Mouse (Mus musculus) kidney, embryonic 16.5 days (tissue): ENCODE data around the gene Slc8a2. TPM values are rescaled to one million over a fixed set of nuclear protein-coding genes. Genes with fewer than 3 reads are reported as not detected.

ENCODE experiments used
- ATAC-seq: fragments of 200-750 bp; cut with Nextera tagmentation; 2 replicates; pipeline ENCODE4 v1.8.0; 2017; ENCODE audit warnings: moderate TSS enrichment; ENCODE audit not compliant: low FRiP score, low TSS enrichment
- H3K27ac ChIP-seq: fragments of 300-500 bp; sonication (generic); 2 replicates; pipeline ENCODE4 v1.5.1; 2014; ENCODE audit warnings: low read length
- H3K27me3 ChIP-seq: fragments of 300-500 bp; sonication (generic); 2 replicates; pipeline ENCODE4 v1.6.1; 2014; ENCODE audit warnings: low read length, control low read depth, mixed read lengths; ENCODE audit not compliant: insufficient read depth
- H3K36me3 ChIP-seq: fragments of 300-500 bp; sonication (generic); 2 replicates; pipeline ENCODE4 v1.6.1; 2014; ENCODE audit warnings: low read length, control low read depth, mixed read lengths; ENCODE audit not compliant: insufficient read depth
- H3K4me1 ChIP-seq: fragments of 300-500 bp; sonication (generic); 2 replicates; pipeline ENCODE4 v1.6.1; 2014; ENCODE audit warnings: low read length, control low read depth, mixed read lengths; ENCODE audit not compliant: insufficient read depth
- H3K4me2 ChIP-seq: fragments of 300-500 bp; sonication (generic); replicated peaks from 2 replicates; pipeline ENCODE4 v1.6.1; 2014; ENCODE audit warnings: low read depth, low read length
- H3K4me3 ChIP-seq: fragments of 300-500 bp; sonication (generic); 2 replicates; pipeline ENCODE4 v1.5.1; 2014; ENCODE audit warnings: mild to moderate bottlenecking, low read length
- H3K9ac ChIP-seq: fragments of 300-500 bp; sonication (generic); replicated peaks from 2 replicates; pipeline ENCODE4 v1.6.1; 2014; ENCODE audit warnings: low read length
- H3K9me3 ChIP-seq: fragments of 300-500 bp; sonication (generic); 2 replicates; pipeline ENCODE4 v1.6.1; 2016; ENCODE audit warnings: low read length, control low read depth
- WGBS: fragments of 180-500 bp; shearing (Covaris S2); extraction: QIAGEN DNeasy Blood & Tissue Kit; methylation state at CpG from one replicate; pipeline ENCODE4 v1.1.7; 2014; 5-methylcytosine and 5-hydroxymethylcytosine counted together
- polyA plus RNA-seq: library from polyadenylated mRNA; unstranded; fragments of >200 nt; fragmentation: Nextera tagmentation; extraction: Ambion mirVana; gene quantifications from 2 replicates; pipeline ENCODE4 v1.2.1, GENCODE M21; 2015

Gene Slc8a2
- polyA plus RNA-seq, 1 experiment from 2014 or later: 0.12 TPM

- no peak overlapping the region for H3K27ac ChIP-seq
- H3K4me2 ChIP-seq: no peak overlapping the region
- 87% methylated on average over 4 of the region's 4 CpGs for WGBS
- H3K9me3 ChIP-seq: no peaks in the 10 kb centered on the region
- H3K36me3 ChIP-seq: peaks cover 10% of the 10 kb centered on the region; the same call in 1 of the 2 replicates
- peaks cover 23% of the 10 kb centered on the region for H3K4me1 ChIP-seq
- H3K4me3 ChIP-seq: no peak overlapping the region
- peaks cover 6% of the 10 kb centered on the region; the same call in 1 of the 2 replicates for H3K27me3 ChIP-seq
- ATAC-seq: no peak
- no peak overlapping the region for H3K9ac ChIP-seq
Observed at GRCm38 (mm10) chr7:16178114-16178513, 48.5 kb downstream of the Slc8a2 start.

GRCm38 (mm10) chr7:16183663-16184062, 54.0 kb downstream of the Slc8a2 start:
- Histone ChIP-seq H3K27me3 (no peaks in the 10 kb centered on the region), H3K27ac (no peak overlapping the region), H3K9me3 (no peaks in the 10 kb centered on the region), H3K9ac (no peak overlapping the region), H3K4me2 (no peak overlapping the region), H3K4me3 (no peak overlapping the region), H3K4me1 (no peaks in the 10 kb centered on the region), H3K36me3 (peaks cover 10% of the 10 kb centered on the region; the same call in 1 of the 2 replicates)
- 21% methylated on average over 8 of the region's 8 CpGs for WGBS
- peak; percentile 57; the same call in 1 of the 2 replicates for ATAC-seq

- no peak overlapping the region for H3K9ac ChIP-seq
- 79% methylated on average over 8 of the region's 8 CpGs for WGBS
- H3K27ac ChIP-seq: no peak overlapping the region
- no peaks in the 10 kb centered on the region for H3K4me1 ChIP-seq
- no peak overlapping the region for H3K4me2 ChIP-seq
- H3K27me3 ChIP-seq: no peaks in the 10 kb centered on the region
- no peaks in the 10 kb centered on the region for H3K36me3 ChIP-seq
- H3K9me3 ChIP-seq: no peaks in the 10 kb centered on the region
- no peak for ATAC-seq
- H3K4me3 ChIP-seq: no peak overlapping the region
Observed at GRCm38 (mm10) chr7:16187494-16187893, 57.9 kb downstream of the Slc8a2 start.

- Histone ChIP-seq H3K36me3 (peaks cover 5% of the 10 kb centered on the region; the same call in 1 of the 2 replicates), H3K4me2 (no peak overlapping the region), H3K27ac (no peak overlapping the region), H3K4me3 (no peak overlapping the region), H3K27me3 (no peaks in the 10 kb centered on the region), H3K4me1 (no peaks in the 10 kb centered on the region), H3K9ac (no peak overlapping the region), H3K9me3 (no peaks in the 10 kb centered on the region)
- WGBS: 21% methylated on average over 5 of the region's 5 CpGs
- ATAC-seq: 0 out of 2 replicates have a peak, but pooled peaks have one; percentile 30
Observed at GRCm38 (mm10) chr7:16192315-16192714, 62.7 kb downstream of the Slc8a2 start.

- Histone ChIP-seq H3K4me3 (no peak overlapping the region), H3K36me3 (peaks cover 19% of the 10 kb centered on the region), H3K4me2 (no peak overlapping the region), H3K27me3 (no peaks in the 10 kb centered on the region), H3K27ac (no peak overlapping the region), H3K4me1 (no peaks in the 10 kb centered on the region), H3K9me3 (no peaks in the 10 kb centered on the region), H3K9ac (no peak overlapping the region)
- ATAC-seq: no peak
- 46% methylated on average over 3 of the region's 3 CpGs for WGBS
Observed at GRCm38 (mm10) chr7:16193702-16194101, 64.1 kb downstream of the Slc8a2 start.

- Histone ChIP-seq H3K4me3 (no peak overlapping the region), H3K36me3 (peaks cover 36% of the 10 kb centered on the region), H3K9me3 (no peaks in the 10 kb centered on the region), H3K9ac (no peak overlapping the region), H3K27me3 (no peaks in the 10 kb centered on the region), H3K4me1 (no peaks in the 10 kb centered on the region), H3K27ac (no peak overlapping the region), H3K4me2 (no peak overlapping the region)
- WGBS: 59% methylated on average over 6 of the region's 6 CpGs
- ATAC-seq: no peak
Observed at GRCm38 (mm10) chr7:16196616-16197015, 67.0 kb downstream of the Slc8a2 start.

GRCm38 (mm10) chr7:16197166-16197565, 67.5 kb downstream of the Slc8a2 start:
- Histone ChIP-seq H3K4me2 (no peak overlapping the region), H3K36me3 (peaks cover 41% of the 10 kb centered on the region), H3K9ac (no peak overlapping the region), H3K4me3 (no peak overlapping the region), H3K4me1 (no peaks in the 10 kb centered on the region), H3K9me3 (no peaks in the 10 kb centered on the region), H3K27me3 (no peaks in the 10 kb centered on the region), H3K27ac (no peak overlapping the region)
- 66% methylated on average over 5 of the region's 5 CpGs for WGBS
- ATAC-seq: no peak

GRCm38 (mm10) chr7:16198540-16198939, 68.9 kb downstream of the Slc8a2 start:
- ATAC-seq: no peak
- Histone ChIP-seq H3K27ac (no peak overlapping the region), H3K4me3 (no peak overlapping the region), H3K36me3 (peaks cover 45% of the 10 kb centered on the region), H3K27me3 (no peaks in the 10 kb centered on the region), H3K9ac (no peak overlapping the region), H3K9me3 (no peaks in the 10 kb centered on the region), H3K4me1 (0 out of 2 replicates have a peak, but pooled peaks cover 3% of the 10 kb centered on the region), H3K4me2 (no peak overlapping the region)
- WGBS: 82% methylated on average over 11 of the region's 11 CpGs

GRCm38 (mm10) chr7:16201136-16201535, 71.5 kb downstream of the Slc8a2 start:
- Histone ChIP-seq H3K9ac (no peak overlapping the region), H3K27ac (no peak overlapping the region), H3K36me3 (peaks cover 56% of the 10 kb centered on the region), H3K27me3 (no peaks in the 10 kb centered on the region), H3K4me1 (0 out of 2 replicates have a peak, but pooled peaks cover 3% of the 10 kb centered on the region), H3K9me3 (no peaks in the 10 kb centered on the region), H3K4me2 (no peak overlapping the region), H3K4me3 (no peak overlapping the region)
- ATAC-seq: no peak
- WGBS: 79% methylated on average over 6 of the region's 6 CpGs

GRCm38 (mm10) chr7:16202756-16203504, 73.3 kb downstream of the Slc8a2 start:
- ATAC-seq: peak; percentile 8; the same call in 1 of the 2 replicates
- no peaks in the 10 kb centered on the region for H3K9me3 ChIP-seq
- H3K4me1 ChIP-seq: 0 out of 2 replicates have a peak, but pooled peaks cover 3% of the 10 kb centered on the region
- 58% methylated on average over 15 of the region's 15 CpGs for WGBS
- H3K9ac ChIP-seq: no peak overlapping the region
- peak overlapping the region; percentile 76 for H3K27ac ChIP-seq
- no peaks in the 10 kb centered on the region for H3K27me3 ChIP-seq
- peaks cover 46% of the 10 kb centered on the region for H3K36me3 ChIP-seq
- H3K4me3 ChIP-seq: no peak overlapping the region
- H3K4me2 ChIP-seq: no peak overlapping the region
